Mouse (Mus musculus) thymus, postnatal 14 days (tissue): Measurements from ENCODE around the gene Krtap4-9.
"Not testable (repeated sequence)": the region's sequence is repeated elsewhere in the genome, so short reads cannot be mapped to it uniquely, and the experiment has no call there.

Experiments
- DNase-seq: peaks from one replicate; pipeline ENCODE4 v3.0.0; 2021

Krtap4-9 gene

GRCm38 (mm10) chr11:99784900-99785299 lies at the start of gene Krtap4-9:
Gene Krtap4-9, plus strand, starts transcription at chr11:99785200.
- not testable (repeated sequence) for DNase-seq

GRCm38 (mm10) chr11:99743985-99744384 lies 41.0 kb upstream of the Krtap4-9 start:
- DNase-seq = no peak

GRCm38 (mm10) chr11:99758877-99759276 lies 26.1 kb upstream of the Krtap4-9 start:
- no peak for DNase-seq

DNA sequence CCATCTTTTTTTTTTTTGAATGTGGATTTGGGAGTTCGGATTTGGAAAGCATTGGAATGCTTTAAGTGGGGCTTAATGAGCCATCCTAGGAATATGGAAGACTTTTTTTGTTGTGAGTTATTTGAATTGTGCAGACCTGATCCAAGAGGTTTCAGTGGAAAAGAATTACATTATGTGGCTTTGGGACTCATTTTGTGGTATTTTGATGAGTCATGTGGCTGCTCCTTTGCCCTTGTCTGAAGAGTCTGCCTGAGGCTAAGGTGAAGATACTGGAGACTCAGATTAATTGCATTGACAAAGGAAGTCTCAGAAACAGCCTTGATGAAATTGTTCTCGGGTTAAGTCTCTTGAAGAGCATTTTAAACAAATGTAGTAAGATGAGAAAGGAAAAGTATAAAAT lies 16.6 kb upstream of the Krtap4-9 start:
- no peak for DNase-seq

- DNase-seq = not testable (repeated sequence)
Measured at GRCm38 (mm10) chr11:99772813-99773212, 12.2 kb upstream of the Krtap4-9 start, which contains the start of gene Gm11595. Gene Gm11595, minus strand, starts transcription at chr11:99772913.

DNA sequence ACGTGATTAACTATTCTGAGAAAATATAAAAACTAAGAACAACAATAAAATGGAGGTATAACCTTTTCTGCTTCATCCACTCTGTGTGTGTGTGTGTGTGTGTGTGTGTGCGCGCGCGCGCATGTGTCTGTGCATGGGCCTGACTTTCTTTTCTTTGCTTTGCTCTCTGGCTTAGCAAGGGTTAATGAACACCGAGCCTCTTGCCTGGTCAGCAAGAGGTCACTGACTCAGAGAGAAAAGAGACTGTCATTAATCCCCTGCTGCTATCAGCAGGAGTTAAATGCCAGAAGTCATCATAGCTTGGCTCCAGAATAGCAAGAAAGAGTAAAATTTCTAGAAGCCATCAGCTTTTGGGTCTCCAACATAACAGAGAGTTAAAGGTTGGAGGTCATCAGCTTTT lies 6.6 kb upstream of the Krtap4-9 start:
- no peak for DNase-seq

DNA sequence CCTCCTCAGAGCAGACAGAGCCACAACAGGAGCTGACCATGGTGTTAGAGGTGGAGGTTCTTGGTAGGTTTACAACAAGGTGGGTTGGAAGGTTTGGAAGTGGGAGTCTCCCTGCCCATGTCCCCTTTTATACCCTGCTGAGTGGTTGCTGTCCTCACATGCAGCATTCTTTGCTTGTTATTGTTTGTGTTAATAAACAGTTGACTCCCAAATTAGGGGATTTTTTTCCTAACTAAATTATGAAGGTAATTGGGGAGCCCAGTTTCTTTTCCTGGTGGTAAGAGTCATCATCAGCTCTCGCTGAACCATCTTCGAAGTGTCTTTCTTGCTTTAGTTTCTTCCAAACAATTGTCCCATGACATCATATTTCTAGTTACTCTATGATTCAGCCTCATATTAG lies 4.4 kb upstream of the Krtap4-9 start, which contains the start of gene Krtap4-8:
TSS of gene Krtap4-8 (minus strand) at position 101 of the 400 bp plus-strand sequence.
- no peak for DNase-seq

DNA sequence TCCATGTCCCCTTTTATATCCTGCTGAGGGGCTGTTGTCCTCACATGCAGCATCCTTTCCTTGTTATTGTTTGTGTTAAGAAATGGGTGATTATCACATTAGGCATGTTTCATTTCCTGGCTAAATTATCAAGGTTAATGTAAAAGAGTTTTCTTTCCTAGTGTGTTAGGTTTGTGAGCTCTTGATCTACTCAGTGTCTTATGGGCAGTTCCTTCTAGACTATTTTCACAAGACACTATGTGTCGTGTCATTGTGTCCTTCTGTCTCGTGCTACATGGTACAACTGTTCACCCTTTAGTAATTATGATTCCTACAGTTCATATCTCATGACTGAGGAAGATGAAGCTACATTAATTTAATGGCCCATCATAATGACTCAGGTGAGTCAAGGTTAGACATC lies 8.4 kb downstream of the Krtap4-9 start, which contains the start of gene Gm11596:
TSS of gene Gm11596 (minus strand) at position 101 of the 400 bp plus-strand sequence.
- DNase-seq = no peak

- DNase-seq = not testable (repeated sequence)
Measured at GRCm38 (mm10) chr11:99798832-99799231, 13.8 kb downstream of the Krtap4-9 start, which contains the start of gene Gm11569. Gene Gm11569, minus strand, starts transcription at chr11:99798932.

DNA sequence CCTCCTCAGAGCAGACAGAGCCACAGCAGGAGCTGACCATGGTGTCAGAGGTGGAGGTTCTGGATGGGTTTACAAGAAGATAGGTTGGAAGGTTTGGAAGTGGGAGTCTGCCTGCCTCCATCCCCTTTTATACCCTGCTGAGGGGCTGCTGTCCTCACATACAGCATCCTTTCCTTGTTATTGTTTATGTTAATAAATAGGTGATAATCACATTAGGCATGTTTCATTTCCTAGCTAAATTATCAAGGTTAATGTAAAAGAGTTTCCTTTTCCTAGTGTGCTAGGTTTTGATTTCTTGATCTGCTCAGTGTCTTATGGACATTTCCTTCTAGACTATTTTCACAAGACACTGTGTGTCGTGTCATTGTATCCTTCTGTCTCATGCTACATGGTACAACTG lies 19.3 kb downstream of the Krtap4-9 start, which contains the start of gene Gm11554:
TSS of gene Gm11554 (minus strand) at position 101 of the 400 bp plus-strand sequence.
- DNase-seq = not testable (repeated sequence)

GRCm38 (mm10) chr11:99809792-99810191 lies 24.8 kb downstream of the Krtap4-9 start, which contains the start of gene Krtap4-13:
Gene Krtap4-13, minus strand, starts transcription at chr11:99809892.
- DNase-seq = not testable (repeated sequence)

DNA sequence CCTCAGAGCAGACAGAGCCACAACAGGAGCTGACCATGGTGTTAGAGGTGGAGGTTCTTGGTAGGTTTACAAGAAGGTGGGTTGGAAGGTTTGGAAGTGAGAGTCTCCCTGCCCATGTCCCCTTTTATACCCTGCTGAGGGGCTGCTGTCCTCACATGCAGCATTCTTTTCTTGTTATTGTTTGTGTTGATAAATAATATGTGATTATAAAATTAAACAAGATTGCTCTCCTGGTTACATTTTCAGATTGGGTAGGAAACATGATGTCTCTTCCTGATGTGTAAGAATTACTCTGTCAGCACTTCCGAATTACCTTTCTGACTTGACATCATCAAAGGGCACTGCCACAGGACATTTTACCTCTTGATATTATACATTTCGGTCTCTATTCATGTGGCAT lies 30.6 kb downstream of the Krtap4-9 start, which contains the start of gene Gm11564:
TSS of gene Gm11564 (minus strand) at position 101 of the 400 bp plus-strand sequence.
- DNase-seq = not testable (repeated sequence)
